Mouse (Mus musculus) kidney, embryonic 16.5 days (tissue): Measurements from ENCODE around the gene Ncoa4. TPM values are rescaled to one million over a fixed set of nuclear protein-coding genes. Genes with fewer than 3 reads are reported as not detected.

Experiments used
- polyA plus RNA-seq: library from polyadenylated mRNA; unstranded; fragments of >200 nt; fragmentation: Nextera tagmentation; extraction: Ambion mirVana; gene quantifications from 2 replicates; pipeline ENCODE4 v1.2.1, GENCODE M21; 2015

Gene Ncoa4
- polyA plus RNA-seq, 1 experiment from 2014 or later, result 119 TPM

Other genes starting within 250 kb of the Ncoa4 start
- gene Galnt15, start 130.9 kb upstream of the Ncoa4 start, polyA plus RNA-seq, result 0.61 and 0.66 TPM in 2 replicates
- gene Oxnad1, start 74.5 kb upstream of the Ncoa4 start, polyA plus RNA-seq, result 35.2 and 36.9 TPM in 2 replicates
- 88.1 and 90.9 TPM in 2 replicates for gene Dph3, start 74.1 kb upstream of the Ncoa4 start, polyA plus RNA-seq
- not detected in 2 replicates for gene Msmb, start 17.8 kb upstream of the Ncoa4 start, polyA plus RNA-seq
- 272 and 302 TPM in 2 replicates for gene Timm23, start 42.0 kb downstream of the Ncoa4 start, polyA plus RNA-seq
- gene Parg, start 42.1 kb downstream of the Ncoa4 start, polyA plus RNA-seq, result 40.8 and 43.1 TPM in 2 replicates
- 10.7 and 11.4 TPM in 2 replicates for gene Ogdhl, start 162.2 kb downstream of the Ncoa4 start, polyA plus RNA-seq
- not detected in 2 replicates for gene 1700024G13Rik, start 228.5 kb downstream of the Ncoa4 start, polyA plus RNA-seq